Mouse (Mus musculus) E14TG2a.4 (cell line): Measurements from ENCODE around the gene B4galt1.

Source experiments
- CTCF ChIP-seq: conservative IDR thresholded peaks from 2 replicates; pipeline ENCODE4 v1.5.1; 2014; ENCODE audit warnings: low read length
- POU5F1 ChIP-seq: IDR thresholded peaks from 2 replicates; pipeline ENCODE4 v1.6.1; 2014; ENCODE audit warnings: low read length, borderline replicate concordance

DNA sequence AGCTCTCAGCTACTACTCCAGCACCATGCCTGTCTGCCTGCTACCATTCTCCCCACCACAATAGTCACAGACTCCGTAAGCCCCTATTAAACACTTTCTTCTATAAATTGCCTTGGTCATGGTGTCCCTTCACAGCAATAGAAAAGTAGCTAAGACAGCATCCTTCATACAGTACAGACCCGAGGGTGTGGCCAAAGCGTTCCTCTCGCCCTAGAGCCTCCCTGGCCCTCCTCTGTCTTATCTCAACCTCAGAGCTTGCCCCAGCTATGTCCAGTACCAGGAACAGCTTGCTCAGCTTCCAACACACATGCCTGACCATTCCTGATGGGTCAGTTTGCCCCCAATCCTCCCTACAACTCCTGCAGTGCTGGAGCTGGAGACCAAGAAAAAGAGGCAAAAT lies 46.8 kb upstream of the B4galt1 start:
- TF ChIP-seq CTCF (no peak), POU5F1 (no peak)
